Mouse (Mus musculus): Measurements from ENCODE around the gene Nrcam. TPM values are rescaled to one million over a fixed set of nuclear protein-coding genes. Genes with fewer than 3 reads are reported as not detected.

The Nrcam gene
- polyA plus RNA-seq, 1 experiment from 2014 or later = 136 TPM

DNA sequence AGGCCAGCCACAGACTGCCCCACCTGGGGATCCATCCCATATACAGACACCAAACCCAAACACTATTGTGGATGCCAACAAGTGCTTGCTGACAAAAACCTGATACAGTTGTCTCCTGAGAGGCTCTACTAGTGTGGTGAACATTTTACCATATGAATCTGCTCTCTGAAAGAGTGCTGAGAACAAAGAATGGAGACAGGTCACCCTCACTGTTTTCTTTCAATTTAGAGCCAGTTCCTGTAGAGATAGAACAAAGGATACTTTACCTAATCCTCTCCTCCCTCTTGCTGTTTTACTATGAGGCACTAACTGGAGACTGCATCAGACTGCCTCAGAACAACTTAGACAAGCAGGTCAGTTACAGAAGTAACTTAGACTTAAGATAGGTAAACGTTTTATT, 311.9 kb downstream of the Nrcam start:
- ATAC-seq (ENCODE audit: low read depth) = no peak
- WGBS = 21% methylated on average over 1 of the region's 1 CpGs

More for the DNA sequence above, 311.9 kb downstream of the Nrcam start:
- Histone ChIP-seq H3K36me3 (ENCODE audit: control insufficient read depth, insufficient read depth, low read length) (no peaks in the 10 kb centered on the region), H3K4me2 (ENCODE audit: low read depth, low read length) (no peak overlapping the region), H3K4me3 (ENCODE audit: low read depth, low read length) (no peak overlapping the region), H3K27me3 (ENCODE audit: control insufficient read depth, insufficient read depth, low read length) (no peaks in the 10 kb centered on the region), H3K9ac (replicated peaks; ENCODE audit: low read depth, low read length) (no peak overlapping the region), H3K27ac (ENCODE audit: low read depth, low read length) (no peak overlapping the region), H3K4me1 (ENCODE audit: control insufficient read depth, insufficient read depth, low read length) (no peaks in the 10 kb centered on the region), H3K9me3 (ENCODE audit: control insufficient read depth, low read length) (no peaks in the 10 kb centered on the region)

Other genes starting within 250 kb of the Nrcam start
- gene Dnajb9, start 118.6 kb upstream of the Nrcam start, polyA plus RNA-seq (2014; fragmentation: Nextera tagmentation; extraction: Ambion mirVana) = 40.0 and 42.2 TPM in 2 replicates
- 161 and 175 TPM in 2 replicates for gene Pnpla8, start 107.5 kb upstream of the Nrcam start, polyA plus RNA-seq (2014; fragmentation: Nextera tagmentation; extraction: Ambion mirVana)

All from neural tube, embryonic 14.5 days (tissue).